Mouse (Mus musculus) liver, embryonic 11.5 days (tissue): Measurements from ENCODE around the gene Naa20. TPM values are rescaled to one million over a fixed set of nuclear protein-coding genes. Genes with fewer than 3 reads are reported as not detected.

Source experiments
- ATAC-seq: fragments of 200-750 bp; cut with Nextera tagmentation; replicated peaks from 2 replicates; pipeline ENCODE4 v1.8.0; 2017; ENCODE audit warnings: moderate number of reproducible peaks, mild to moderate bottlenecking, moderate TSS enrichment, moderate library complexity; ENCODE audit not compliant: low FRiP score
- DNase-seq: peaks from one replicate; pipeline ENCODE4 v3.0.0-alpha.2; 2017; ENCODE audit warnings: low spot score
- H3K27ac ChIP-seq: fragments of 300-500 bp; sonication (generic); 2 replicates; pipeline ENCODE4 v1.5.1; 2014; ENCODE audit warnings: mild to moderate bottlenecking, low read depth, low read length, control low read depth
- H3K27me3 ChIP-seq: fragments of 300-500 bp; sonication (generic); replicated peaks from 2 replicates; pipeline ENCODE4 v1.6.1; 2014; ENCODE audit warnings: low read length, mixed read lengths; ENCODE audit not compliant: control insufficient read depth, insufficient read depth
- H3K36me3 ChIP-seq: fragments of 300-500 bp; sonication (generic); 2 replicates; pipeline ENCODE4 v1.6.1; 2014; ENCODE audit warnings: mild to moderate bottlenecking, low read length, moderate library complexity, mixed read lengths; ENCODE audit not compliant: control insufficient read depth, insufficient read depth
- H3K4me1 ChIP-seq: fragments of 300-500 bp; sonication (generic); replicated peaks from 2 replicates; pipeline ENCODE4 v1.6.1; 2014; ENCODE audit warnings: low read length, mixed read lengths; ENCODE audit not compliant: control insufficient read depth, insufficient read depth
- H3K4me2 ChIP-seq: fragments of 300-500 bp; sonication (generic); 2 replicates; pipeline ENCODE4 v1.6.1; 2014; ENCODE audit warnings: mild to moderate bottlenecking, control low read depth, moderate library complexity
- H3K4me3 ChIP-seq: fragments of 300-500 bp; sonication (generic); 2 replicates; pipeline ENCODE4 v1.5.1; 2014; ENCODE audit warnings: low read depth, low read length, control low read depth
- H3K9ac ChIP-seq: fragments of 300-500 bp; sonication (generic); 2 replicates; pipeline ENCODE4 v1.6.1; 2014; ENCODE audit warnings: low read depth, low read length, control low read depth
- H3K9me3 ChIP-seq: fragments of 300-500 bp; sonication (generic); 2 replicates; pipeline ENCODE4 v1.6.1; 2016; ENCODE audit warnings: low read length, inconsistent platforms, mixed read lengths; ENCODE audit not compliant: control insufficient read depth
- WGBS: fragments of 180-500 bp; shearing (Covaris S2); extraction: QIAGEN DNeasy Blood & Tissue Kit; methylation state at CpG from one replicate; pipeline ENCODE4 v1.1.7; 2014; 5-methylcytosine and 5-hydroxymethylcytosine counted together
- microRNA-seq: library from miRNA; unstranded; fragments of <30 nt; microRNA quantifications from one replicate; pipeline ENCODE4, GENCODE M21; 2017; ENCODE audit warnings: borderline number of aligned reads
- polyA plus RNA-seq: library from polyadenylated mRNA; unstranded; fragments of >200 nt; fragmentation: Nextera tagmentation; extraction: Ambion mirVana; gene quantifications from 2 replicates; pipeline ENCODE4 v1.2.1, GENCODE M21; 2014

Naa20 gene
- polyA plus RNA-seq, 1 experiment from 2014 or later: 156 TPM

DNA sequence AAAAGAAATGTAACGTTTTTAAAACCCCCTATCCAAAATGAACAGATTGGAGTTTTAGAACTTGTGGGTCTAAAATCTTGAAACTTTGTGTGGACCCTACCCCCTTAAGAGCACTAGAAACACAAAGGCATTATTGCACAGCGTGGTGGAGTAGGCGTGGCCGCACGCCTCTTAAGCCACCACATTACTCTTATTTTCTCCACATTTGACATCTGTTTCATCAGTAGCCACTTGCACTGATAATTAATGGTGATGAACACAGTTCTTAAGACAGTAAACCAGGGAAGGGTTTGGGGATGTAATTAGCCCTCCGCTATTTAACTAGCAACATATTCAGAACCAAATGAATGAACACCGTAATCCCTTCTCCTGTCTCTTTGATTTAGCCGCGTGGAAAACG is 53.9 kb downstream of the Naa20 start:
- no peak for ATAC-seq
- Histone ChIP-seq H3K4me3 (no peak overlapping the region), H3K9me3 (no peaks in the 10 kb centered on the region), H3K36me3 (no peaks in the 10 kb centered on the region), H3K9ac (no peak overlapping the region), H3K27ac (no peak overlapping the region), H3K27me3 (no peaks in the 10 kb centered on the region), H3K4me2 (no peak overlapping the region), H3K4me1 (no peaks in the 10 kb centered on the region)
- no peak for DNase-seq
- 82% methylated on average over 10 of the region's 10 CpGs for WGBS

DNA sequence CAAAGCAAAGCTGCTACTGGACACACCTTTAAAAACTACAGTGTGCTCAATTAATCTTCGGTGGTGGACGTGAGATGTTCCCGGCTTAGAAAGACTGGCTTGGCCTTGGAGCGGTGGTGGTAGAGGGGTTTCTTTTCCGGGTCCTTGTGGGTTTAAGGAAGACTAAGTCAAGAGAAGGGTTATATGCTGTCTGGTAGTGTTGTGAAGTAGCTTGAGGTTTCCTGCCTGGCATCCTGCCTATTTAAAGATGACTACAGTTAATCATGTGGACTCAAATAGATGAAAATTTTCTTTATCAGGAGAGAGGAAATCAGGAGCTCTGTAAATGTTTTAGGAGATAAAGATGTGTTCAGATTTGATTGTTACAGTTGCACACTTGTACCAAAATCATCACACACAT is 54.4 kb downstream of the Naa20 start:
- 79% methylated on average over 5 of the region's 5 CpGs for WGBS
- H3K4me3 ChIP-seq: no peak overlapping the region

DNA sequence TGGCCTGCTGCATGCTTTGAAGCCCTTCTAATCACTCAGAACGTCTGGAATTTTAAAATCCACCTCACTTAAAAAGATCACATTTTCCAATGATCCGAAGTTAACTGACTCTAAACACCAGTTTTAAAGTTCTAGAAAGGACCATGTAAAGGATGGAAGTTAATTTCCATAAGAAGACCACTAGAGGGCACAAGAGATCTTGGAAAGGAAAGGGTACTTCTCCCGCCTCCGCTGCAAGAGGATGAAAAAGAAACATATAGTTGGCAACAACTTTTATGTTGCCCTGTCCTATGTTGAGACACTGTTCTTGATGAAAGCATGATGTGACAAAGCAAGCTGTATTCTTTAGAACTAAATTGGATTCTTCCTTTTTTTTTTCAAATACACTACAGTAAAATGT is 55.6 kb downstream of the Naa20 start:
- Histone ChIP-seq H3K9ac (no peak overlapping the region), H3K27me3 (no peaks in the 10 kb centered on the region), H3K27ac (no peak overlapping the region), H3K4me2 (no peak overlapping the region), H3K4me3 (no peak overlapping the region), H3K36me3 (no peaks in the 10 kb centered on the region), H3K9me3 (no peaks in the 10 kb centered on the region), H3K4me1 (no peaks in the 10 kb centered on the region)
- DNase-seq (no peak), ATAC-seq (no peak)
- 16% methylated on average over 4 of the region's 4 CpGs for WGBS

More for the DNA sequence above, 54.4 kb downstream of the Naa20 start:
- ATAC-seq (no peak), DNase-seq (no peak)
- H3K9ac ChIP-seq: no peak overlapping the region
- no peak overlapping the region for H3K4me2 ChIP-seq
- H3K27me3 ChIP-seq: no peaks in the 10 kb centered on the region
- no peaks in the 10 kb centered on the region for H3K9me3 ChIP-seq
- H3K27ac ChIP-seq: no peak overlapping the region
- no peaks in the 10 kb centered on the region for H3K4me1 ChIP-seq
- no peaks in the 10 kb centered on the region for H3K36me3 ChIP-seq

DNA sequence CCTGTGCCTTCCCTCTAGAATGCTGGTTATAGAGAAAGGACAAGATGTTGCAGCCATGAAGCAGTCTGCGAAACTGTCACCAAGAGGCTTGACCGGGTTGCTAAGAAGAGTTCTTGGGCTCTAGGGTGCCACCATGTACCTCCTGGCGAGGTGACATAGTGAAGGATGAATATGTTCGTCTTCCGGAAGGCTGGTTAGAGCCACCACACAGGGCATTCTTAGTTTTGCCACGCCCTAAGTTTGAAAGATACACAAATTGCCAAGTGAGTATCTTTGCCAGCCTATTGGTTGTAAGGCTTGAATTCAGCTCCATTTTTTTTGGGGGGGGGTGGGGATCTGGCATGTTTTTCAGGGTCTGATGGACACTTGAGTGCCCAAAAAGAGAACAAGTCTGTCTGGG is 56.2 kb downstream of the Naa20 start:
- no peaks in the 10 kb centered on the region for H3K4me1 ChIP-seq
- WGBS: 79% methylated on average over 6 of the region's 6 CpGs

DNA sequence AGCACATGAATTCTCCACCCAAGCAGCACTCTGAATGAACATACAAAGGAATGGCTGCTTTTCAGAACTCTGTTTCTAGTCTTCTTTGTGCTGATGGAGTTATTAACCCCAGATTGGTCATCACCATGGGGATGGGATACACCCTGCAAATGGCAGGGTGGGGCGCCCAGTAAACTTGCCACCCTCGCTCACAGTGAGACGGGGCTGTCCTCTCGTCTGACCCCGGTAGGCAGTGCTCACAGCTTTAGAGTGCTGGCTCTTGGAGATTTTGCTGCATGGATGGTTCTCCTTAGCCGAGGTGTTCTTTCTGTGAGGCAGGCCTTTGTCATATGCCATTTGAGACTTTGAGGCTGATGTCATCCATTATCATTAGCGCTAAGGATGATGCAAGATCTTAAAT is 56.7 kb downstream of the Naa20 start:
- Histone ChIP-seq H3K4me2 (no peak overlapping the region), H3K36me3 (no peaks in the 10 kb centered on the region), H3K9ac (no peak overlapping the region), H3K4me1 (no peaks in the 10 kb centered on the region), H3K27me3 (no peaks in the 10 kb centered on the region), H3K27ac (no peak overlapping the region), H3K4me3 (no peak overlapping the region), H3K9me3 (no peaks in the 10 kb centered on the region)
- no peak for ATAC-seq
- WGBS: 87% methylated on average over 7 of the region's 7 CpGs
- DNase-seq: no peak

More for the DNA sequence above, 56.2 kb downstream of the Naa20 start:
- Histone ChIP-seq H3K27me3 (no peaks in the 10 kb centered on the region), H3K36me3 (no peaks in the 10 kb centered on the region), H3K9ac (no peak overlapping the region), H3K4me2 (no peak overlapping the region), H3K9me3 (no peaks in the 10 kb centered on the region), H3K4me3 (no peak overlapping the region), H3K27ac (no peak overlapping the region)
- ATAC-seq (no peak), DNase-seq (no peak)

DNA sequence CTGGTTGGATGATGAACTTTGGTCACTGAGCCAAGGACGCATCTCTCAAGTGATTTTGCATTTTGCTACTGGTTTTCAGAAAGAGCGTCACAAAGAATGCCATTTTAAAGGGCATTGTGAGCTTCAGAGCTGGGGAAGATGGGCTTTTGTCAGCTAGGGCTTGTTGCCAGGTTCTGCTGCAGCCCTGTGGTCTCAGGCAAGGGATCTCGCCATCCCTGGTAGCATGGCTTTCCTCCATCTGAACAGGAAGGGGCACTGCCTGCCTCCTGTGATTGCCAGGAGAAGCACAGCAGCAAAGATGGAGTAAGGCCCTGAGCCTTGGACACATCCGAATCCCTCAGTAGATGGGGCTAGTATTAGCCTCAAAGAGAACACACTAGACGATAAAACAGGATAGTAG is 60.0 kb downstream of the Naa20 start:
- no peak overlapping the region for H3K4me2 ChIP-seq
- DNase-seq (no peak), ATAC-seq (no peak)
- no peak overlapping the region for H3K9ac ChIP-seq
- no peak overlapping the region for H3K27ac ChIP-seq
- 81% methylated on average over 5 of the region's 5 CpGs for WGBS
- H3K27me3 ChIP-seq: no peaks in the 10 kb centered on the region
- no peaks in the 10 kb centered on the region for H3K36me3 ChIP-seq
- no peak overlapping the region for H3K4me3 ChIP-seq
- no peaks in the 10 kb centered on the region for H3K9me3 ChIP-seq
- no peaks in the 10 kb centered on the region for H3K4me1 ChIP-seq

Small RNA genes lying within 50 kb of the gene (microRNA-seq; reads per million reads assigned to microRNA genes)
- not detected for gene Gm25026

Other genes with a start within 250 kb of the Naa20 start
- 7.6 and 7.7 TPM in 2 replicates for gene Rin2, start 226.9 kb upstream of the Naa20 start, polyA plus RNA-seq
- gene Cfap61, start 32.7 kb downstream of the Naa20 start, polyA plus RNA-seq: 0.10 TPM in 1 of 2 replicates, not detected in the other
- 36.2 and 36.9 TPM in 2 replicates for gene Crnkl1, start 32.9 kb downstream of the Naa20 start, polyA plus RNA-seq